Mouse (Mus musculus) frontal cortex, postnatal 10 days (tissue): ENCODE data around the gene Crx.
"Not testable (repeated sequence)": the region's sequence is repeated elsewhere in the genome, so short reads cannot be mapped to it uniquely, and the experiment has no call there.

Experiments used
- DNase-seq, 2 experiments: peaks; one replicate each; pipeline ENCODE4 v3.0.0; 2022; ENCODE audit warnings: low spot score in 2 of 2, mixed read lengths in 1 of 2

Crx gene

GRCm38 (mm10) chr7:15879756-15880155 lies at the start of gene Crx:
Gene Crx, minus strand, starts transcription at chr7:15879968.
- DNase-seq, result no peak

GRCm38 (mm10) chr7:15922220-15922773 lies 42.5 kb upstream of the Crx start, which contains the start of gene Selenow:
Gene Selenow, minus strand, starts transcription at chr7:15922402.
- peak; percentile 90 to 92 for DNase-seq

GRCm38 (mm10) chr7:15921796-15922195 lies 42.0 kb upstream of the Crx start:
- no peak for DNase-seq

GRCm38 (mm10) chr7:15920645-15921190 lies 41.0 kb upstream of the Crx start:
- DNase-seq, result no peak

GRCm38 (mm10) chr7:15919947-15920346 lies 40.2 kb upstream of the Crx start:
- DNase-seq, result no peak

GRCm38 (mm10) chr7:15918371-15918770 lies 38.6 kb upstream of the Crx start:
- DNase-seq, result no peak

GRCm38 (mm10) chr7:15916996-15917395 lies 37.2 kb upstream of the Crx start:
- no peak for DNase-seq

- DNase-seq, result no peak
Measured at GRCm38 (mm10) chr7:15916134-15916723, 36.5 kb upstream of the Crx start.

- not testable (repeated sequence) for DNase-seq
Measured at GRCm38 (mm10) chr7:15915695-15916094, 35.9 kb upstream of the Crx start.

- DNase-seq, result no peak
Measured at GRCm38 (mm10) chr7:15914751-15915150, 35.0 kb upstream of the Crx start.

GRCm38 (mm10) chr7:15914252-15914651 lies 34.5 kb upstream of the Crx start:
- DNase-seq, result no peak

GRCm38 (mm10) chr7:15912183-15912582 lies 32.4 kb upstream of the Crx start:
- peak in 1 of 2 experiments; percentile 68 for DNase-seq

GRCm38 (mm10) chr7:15910521-15910920 lies 30.8 kb upstream of the Crx start:
- DNase-seq, result no peak

- no peak for DNase-seq
Measured at GRCm38 (mm10) chr7:15907971-15908590, 28.3 kb upstream of the Crx start.

- DNase-seq, result no peak
Measured at GRCm38 (mm10) chr7:15906602-15907001, 26.8 kb upstream of the Crx start.

- DNase-seq, result no peak
Measured at GRCm38 (mm10) chr7:15905861-15906260, 26.1 kb upstream of the Crx start.

- no peak for DNase-seq
Measured at GRCm38 (mm10) chr7:15901366-15902048, 21.7 kb upstream of the Crx start.

- no peak for DNase-seq
Measured at GRCm38 (mm10) chr7:15894251-15894650, 14.5 kb upstream of the Crx start.

GRCm38 (mm10) chr7:15884127-15884526 lies 4.4 kb upstream of the Crx start:
- DNase-seq, result no peak

GRCm38 (mm10) chr7:15882317-15882716 lies 2.5 kb upstream of the Crx start, which contains the start of gene Crxos:
Gene Crxos, plus strand, starts transcription at chr7:15882617.
- no peak for DNase-seq

- DNase-seq, result no peak
Measured at GRCm38 (mm10) chr7:15881831-15882230, 2.1 kb upstream of the Crx start.

GRCm38 (mm10) chr7:15881388-15881787 lies 1.6 kb upstream of the Crx start:
- no peak for DNase-seq
